Mouse (Mus musculus) right cerebral cortex, postnatal 36 days (tissue): Measurements from ENCODE around the gene Rapgef4.

Experiments used
- DNase-seq, 2 experiments: peaks; one replicate each; pipeline ENCODE4 v3.0.0; 2022; ENCODE audit warnings: low spot score in 2 of 2, mixed read lengths in 1 of 2

The Rapgef4 gene

DNA sequence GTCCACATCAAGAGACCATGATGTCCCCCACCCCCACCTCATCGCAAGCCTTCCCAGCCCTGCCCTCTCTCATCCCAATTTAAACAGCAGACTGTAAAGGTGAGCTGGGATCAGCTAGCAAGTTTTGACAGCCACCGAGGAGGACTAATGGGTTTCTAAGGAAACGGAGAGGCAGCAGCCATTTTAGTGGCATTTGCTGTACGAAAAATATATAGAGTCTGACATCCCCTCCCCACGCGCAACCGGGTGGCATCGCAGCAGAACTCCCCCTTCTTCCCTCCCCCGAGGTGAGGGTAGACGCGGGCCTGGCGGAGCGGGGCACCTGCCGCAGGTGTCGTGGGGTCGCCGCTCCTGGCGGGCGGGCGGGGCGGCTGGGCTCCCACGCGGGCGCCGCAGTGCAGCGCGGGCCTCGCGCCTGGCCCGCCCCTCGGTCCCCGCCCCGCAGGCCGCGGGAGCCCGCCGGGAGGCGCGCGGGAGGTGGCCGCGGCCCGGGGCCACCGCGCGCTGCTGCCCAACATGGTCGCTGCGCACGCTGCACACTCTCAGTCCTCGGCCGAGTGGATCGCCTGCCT lies at the start of gene Rapgef4:
Gene Rapgef4 (plus strand): TSS at position 470 of the 572 bp plus-strand sequence.
- no peak for DNase-seq

DNA sequence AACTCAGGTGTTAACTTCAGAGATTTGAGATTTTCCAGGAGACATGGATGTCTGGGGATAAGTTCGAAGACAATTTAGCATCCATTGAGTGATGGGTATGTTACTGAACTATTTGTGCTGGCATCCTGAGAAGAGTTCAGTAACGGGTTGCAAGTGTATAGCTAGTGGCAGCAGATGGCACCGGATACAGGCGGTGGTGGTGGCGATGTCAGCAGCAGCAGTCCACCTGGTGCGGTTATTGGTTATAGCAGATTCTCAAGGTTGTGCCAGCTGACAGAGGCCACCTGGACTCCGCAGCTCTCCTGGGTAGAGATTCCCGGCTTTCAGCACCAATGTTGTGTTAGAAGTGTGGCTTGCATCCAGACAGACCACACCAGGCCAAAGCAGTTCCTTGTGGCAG lies 47.0 kb upstream of the Rapgef4 start:
- DNase-seq: no peak

DNA sequence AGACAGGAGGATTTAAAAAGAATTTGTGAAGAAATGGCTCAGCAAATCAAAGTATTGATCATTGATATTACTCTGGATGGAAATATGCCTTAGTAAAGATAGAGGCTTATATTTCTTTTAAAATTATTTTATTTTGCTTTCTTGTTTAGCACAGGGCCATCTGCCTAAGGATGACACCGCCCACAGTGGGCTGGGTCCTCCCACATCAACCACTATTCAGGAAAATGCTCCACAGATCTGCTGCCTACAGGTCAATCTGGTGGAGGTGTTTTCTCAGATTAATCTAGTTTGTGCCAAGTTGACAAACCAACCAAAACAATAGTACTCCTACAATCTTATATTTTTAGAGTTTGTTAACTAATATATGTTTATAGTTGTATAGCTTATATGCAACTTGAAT lies 44.3 kb upstream of the Rapgef4 start:
- no peak for DNase-seq

DNA sequence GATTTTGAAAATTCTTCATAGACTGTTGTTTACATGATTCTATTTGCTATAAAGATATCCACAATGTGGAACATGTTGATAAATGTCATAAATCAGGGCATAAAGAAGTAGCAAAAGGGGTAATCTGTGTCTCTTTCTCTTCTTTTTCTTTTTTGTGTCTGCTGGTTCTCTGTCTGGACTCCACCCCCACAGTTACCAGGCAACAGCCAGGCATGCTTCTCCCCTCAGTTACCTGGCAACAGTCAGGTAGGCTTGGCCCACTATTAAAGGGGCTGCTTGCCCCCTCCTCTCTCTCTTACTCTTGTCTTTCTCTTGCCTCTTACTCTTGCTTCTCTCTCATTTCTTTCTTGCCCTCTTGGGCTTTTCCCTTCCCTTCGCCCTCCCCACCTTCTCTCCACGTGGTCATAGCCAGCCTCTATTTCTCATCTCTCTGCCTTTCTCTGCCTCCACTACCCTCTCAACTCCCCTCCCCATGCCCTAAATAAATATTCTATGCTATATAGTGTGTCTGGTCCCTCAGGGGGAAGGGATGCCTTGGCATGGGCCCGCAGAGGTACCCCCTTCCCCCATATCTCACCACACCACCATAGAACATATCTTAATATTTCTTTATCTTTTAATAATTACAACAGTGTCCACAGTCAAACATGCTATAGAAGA lies 43.3 kb upstream of the Rapgef4 start:
- no peak for DNase-seq

DNA sequence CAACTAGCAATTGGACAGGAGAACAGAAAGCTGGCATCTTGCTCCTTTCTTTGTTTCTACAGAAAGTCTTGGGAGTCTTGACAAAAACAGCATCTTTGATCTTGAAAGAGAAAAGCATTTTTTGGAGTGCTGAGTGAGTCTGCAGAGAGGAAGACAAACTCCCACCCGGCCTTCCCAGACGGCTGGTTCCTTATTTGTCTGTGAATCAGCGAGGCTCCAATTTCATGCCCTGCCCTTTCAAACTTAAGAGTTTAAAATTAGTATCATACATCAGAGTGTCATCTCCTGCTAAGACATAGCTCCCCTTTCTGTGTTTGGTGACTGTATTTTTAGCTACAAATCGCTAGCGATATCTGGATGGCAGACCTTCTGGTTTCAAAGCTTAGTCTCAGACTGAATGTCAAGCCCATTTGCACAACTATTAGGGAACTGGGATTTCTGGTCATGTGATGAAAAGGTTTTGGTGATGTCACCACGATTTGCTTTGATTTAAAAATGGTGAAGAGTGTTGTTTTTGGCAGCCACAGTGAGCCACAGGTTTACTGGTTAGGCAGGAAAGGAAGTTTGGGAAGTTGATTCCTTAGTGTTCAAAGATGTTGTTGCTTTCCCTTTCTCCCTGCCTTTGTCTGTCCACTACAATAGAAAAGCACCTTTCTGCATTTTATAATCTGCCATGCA lies 42.2 kb upstream of the Rapgef4 start:
- no peak for DNase-seq

DNA sequence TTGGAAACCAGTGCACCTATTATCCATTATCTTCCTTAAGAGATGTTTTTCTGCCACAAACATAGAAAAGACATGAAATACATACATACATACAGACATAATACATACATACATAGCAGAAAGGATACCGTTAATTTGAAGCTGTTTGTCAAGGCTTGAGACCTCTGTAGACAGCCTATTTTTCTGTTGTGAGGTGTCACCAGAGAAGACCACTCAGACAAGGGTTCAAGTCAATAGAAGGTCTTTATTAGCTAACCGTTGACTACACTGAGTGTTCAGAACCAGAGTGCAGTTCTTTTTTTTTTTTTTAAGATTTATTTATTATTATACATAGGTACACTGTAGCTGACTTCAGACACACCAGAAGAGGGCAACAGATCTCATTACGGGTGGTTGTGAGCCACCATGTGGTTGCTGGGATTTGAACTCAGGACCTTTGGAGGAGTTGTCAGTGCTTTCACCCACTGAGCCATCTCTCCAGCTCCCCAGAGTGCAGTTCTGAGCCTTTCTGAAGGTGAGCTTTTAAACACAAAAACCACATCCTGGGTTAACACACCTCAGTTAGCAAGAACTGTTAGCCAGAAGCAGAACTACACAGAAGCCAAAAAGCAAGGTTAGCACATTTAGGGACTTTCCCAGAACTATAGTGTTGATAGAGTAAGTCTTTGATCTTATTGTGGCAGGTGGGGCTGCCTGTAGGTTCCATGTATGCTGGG lies 39.9 kb upstream of the Rapgef4 start:
- DNase-seq: no peak

DNA sequence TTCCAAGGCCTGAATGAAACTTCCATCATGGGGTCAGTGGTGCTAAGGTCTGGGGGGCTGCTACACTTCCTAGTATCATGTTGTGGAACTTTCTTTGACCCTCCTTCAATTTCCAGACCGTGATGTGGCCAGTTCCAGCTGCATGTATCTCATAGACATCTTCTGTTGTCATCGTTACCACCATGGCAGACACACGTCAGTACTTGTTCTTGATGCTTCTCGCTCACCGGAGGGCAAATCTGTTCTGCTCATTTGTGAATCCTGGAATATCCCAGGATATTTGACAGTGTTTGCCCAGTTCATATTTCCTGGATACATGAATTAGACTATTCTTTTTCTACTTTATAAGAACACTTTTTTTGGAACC lies 39.3 kb upstream of the Rapgef4 start:
- no peak for DNase-seq

DNA sequence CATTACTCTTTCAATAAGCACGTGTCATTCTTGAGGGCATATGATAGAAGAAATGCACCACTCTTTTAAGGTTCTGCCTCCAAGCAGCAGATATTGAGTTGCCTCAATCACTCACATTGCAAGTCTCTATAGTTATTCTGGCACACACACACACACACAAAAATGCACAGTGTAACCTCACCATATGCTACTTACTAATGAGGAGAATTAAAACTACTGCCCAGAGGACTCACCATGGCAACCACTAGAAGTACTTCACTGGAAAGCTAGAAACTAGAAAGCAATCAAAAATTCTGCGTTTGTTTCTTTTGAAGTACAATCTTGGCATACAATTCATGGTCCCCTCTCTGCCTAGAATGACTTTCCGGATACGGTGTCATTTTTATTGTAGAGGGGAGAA lies 29.8 kb upstream of the Rapgef4 start:
- DNase-seq: no peak

DNA sequence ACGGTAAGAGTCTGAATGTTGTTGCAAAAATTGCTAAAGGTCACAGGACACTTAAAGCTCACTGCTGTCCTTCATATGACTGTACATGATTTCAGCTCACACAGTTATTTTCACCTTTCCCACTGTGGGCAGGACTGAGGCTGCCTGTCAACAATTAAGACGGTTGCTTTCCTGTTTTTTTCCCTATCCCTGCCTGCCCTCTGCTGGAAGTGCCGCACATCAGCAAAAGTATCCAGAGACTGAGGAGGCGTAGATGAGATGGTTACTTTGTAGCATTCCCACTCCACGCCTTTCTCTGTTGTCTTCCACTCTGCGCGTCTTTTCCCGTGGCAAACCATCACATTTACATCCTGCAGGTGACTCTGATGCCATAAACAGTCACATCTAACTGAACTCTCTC lies 25.4 kb upstream of the Rapgef4 start:
- DNase-seq: peak in 1 of 2 experiments; percentile 37

DNA sequence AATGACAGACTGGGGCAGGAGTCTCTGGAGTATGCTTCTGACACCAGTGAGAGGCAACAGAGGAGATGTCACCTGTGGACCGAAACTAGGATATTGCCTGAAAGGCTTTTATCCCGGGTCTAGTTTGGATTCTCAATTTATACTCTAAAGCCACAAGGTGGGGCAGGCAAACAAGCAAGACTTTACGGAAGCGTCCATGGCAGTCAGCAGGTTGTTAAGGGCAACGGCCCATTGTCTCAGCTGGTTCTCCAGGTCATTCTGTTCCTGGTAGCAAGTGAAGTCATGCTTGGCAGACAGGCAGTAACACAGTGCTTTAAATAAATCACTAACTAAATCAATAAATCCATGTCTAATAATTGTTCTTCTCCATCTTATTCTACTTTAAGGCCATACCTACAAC lies 24.6 kb upstream of the Rapgef4 start:
- no peak for DNase-seq

DNA sequence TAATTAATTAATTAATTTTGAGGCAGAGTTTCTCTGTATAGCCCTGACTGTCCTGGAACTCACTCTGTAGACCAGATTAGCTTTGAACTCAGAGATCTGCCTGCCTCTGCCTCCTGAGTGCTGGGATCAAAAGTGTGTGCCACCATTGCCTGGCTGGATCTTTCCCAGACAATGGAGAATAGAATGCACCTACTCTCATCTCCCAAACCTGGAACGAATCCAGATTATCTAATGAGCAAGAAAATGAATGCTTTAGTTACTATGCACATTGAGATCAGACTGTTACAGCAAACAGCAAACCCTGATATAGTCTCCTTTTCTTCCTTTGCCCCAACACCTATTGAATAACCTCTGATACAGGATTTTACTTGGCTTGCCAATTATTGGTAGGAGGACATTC lies 23.1 kb upstream of the Rapgef4 start:
- no peak for DNase-seq

DNA sequence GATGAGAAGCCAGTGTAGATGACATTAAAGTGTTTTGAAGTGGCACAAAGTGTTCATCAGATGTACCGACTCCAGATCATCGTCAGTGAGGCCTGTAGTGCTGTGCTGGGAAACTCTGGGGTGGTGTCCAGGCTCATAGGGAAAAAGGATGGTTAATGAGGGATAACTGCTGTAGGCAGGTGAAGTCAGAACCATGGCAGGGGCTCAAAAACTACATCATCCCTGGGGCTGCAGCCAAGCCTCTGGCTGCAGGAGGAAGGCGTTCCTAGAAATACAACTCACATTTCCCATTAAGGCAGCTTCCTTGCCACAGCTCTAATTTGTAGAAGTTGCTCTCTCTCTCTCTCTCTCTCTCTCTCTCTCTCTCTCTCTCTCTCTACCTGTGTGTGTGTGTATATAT lies 22.6 kb upstream of the Rapgef4 start:
- no peak for DNase-seq

DNA sequence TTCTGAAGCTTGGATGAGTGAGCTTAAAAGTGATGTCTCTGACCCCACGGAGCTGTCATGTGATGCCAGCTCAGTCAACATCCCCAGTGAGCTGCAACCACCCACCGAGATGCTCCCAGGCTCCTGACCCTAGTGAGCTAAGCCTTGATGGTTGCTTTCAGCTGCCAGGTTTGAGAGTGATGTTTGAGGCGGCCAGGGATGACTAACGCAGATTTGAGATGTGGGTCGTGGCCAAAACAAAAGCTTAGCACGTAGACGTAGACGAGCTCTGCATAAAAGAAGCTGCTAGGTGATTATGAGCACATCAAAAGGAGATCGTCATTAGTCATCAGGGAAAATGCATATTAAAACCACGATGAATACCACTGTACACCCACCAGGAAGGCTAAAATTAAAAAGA lies 16.8 kb upstream of the Rapgef4 start:
- DNase-seq: no peak

DNA sequence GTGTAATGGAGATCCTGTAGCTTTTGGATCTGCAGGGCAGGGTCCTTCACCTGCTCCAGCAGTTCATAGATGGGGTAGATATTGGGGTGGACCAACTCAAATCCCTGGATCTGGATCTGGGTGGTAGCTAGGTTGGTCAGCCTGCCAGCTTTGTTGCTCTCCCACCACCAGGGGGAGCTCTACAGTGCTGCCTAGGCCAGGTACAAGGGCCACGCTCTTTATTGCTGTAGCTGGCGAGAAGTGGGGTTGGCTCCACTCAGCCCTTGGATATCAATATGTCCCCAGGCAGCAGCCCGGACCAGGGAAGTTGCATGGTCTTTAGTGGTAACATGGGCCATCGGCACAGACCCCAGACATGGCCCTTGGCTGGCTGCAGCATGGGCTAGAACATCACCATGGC lies 15.6 kb upstream of the Rapgef4 start:
- DNase-seq: no peak

DNA sequence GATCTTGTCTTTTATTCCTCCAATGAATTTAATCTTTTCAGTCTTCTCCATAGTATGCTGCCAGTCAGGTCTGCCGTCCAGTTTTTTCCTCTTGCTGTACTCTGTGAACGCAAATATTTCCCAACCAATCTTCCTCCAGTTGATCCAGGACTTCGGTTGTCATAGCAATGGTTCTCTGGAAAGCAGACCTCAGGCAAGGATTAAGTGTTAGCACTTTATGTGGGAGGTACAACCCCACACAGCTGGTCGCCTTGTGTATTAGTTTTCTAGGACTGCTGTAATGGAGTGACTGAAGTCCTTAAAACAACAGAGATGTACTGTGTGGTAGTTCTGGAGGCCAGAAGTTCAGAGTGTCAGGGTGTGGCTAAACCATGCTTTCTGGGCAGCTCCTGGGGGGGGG lies 14.3 kb upstream of the Rapgef4 start:
- DNase-seq: no peak

DNA sequence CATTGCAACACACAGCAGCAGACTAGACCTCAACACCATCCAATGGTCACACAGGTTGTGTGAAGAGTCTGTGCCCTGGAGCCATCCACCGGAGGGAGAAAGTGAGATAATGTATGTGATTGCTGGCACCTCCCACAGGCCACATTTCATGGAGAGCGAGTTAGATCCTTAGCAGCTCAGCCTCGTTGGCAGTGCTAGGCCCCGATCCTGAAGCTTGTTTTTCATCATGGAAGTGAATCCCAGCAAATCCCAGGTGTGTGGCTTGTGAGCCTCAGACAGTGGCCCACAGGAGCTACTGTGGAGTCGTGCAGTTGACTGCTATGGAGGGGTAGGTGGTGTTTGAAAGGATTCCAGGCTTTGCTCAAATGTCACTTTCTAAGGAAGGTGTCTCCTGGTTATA lies 13.2 kb upstream of the Rapgef4 start:
- DNase-seq: no peak

DNA sequence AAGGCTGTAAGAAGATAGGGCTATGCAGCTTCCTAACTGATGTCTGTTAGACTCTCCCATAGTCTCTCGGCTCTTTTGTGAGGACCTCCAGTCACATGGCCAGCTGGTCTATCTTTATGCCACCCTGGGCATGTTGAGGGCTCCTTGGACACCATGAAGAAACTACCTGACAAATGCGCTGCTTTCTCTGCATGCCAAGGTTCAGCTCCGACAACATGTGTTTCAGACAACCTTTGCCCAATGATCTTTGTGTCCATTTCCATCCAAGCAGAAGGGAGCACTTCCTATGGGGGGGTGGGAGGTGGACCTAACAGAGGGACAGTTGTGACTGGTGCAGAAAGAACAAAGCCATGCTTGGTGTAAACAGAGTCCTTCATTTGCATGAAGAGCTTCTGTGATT lies 7.4 kb upstream of the Rapgef4 start:
- no peak for DNase-seq

DNA sequence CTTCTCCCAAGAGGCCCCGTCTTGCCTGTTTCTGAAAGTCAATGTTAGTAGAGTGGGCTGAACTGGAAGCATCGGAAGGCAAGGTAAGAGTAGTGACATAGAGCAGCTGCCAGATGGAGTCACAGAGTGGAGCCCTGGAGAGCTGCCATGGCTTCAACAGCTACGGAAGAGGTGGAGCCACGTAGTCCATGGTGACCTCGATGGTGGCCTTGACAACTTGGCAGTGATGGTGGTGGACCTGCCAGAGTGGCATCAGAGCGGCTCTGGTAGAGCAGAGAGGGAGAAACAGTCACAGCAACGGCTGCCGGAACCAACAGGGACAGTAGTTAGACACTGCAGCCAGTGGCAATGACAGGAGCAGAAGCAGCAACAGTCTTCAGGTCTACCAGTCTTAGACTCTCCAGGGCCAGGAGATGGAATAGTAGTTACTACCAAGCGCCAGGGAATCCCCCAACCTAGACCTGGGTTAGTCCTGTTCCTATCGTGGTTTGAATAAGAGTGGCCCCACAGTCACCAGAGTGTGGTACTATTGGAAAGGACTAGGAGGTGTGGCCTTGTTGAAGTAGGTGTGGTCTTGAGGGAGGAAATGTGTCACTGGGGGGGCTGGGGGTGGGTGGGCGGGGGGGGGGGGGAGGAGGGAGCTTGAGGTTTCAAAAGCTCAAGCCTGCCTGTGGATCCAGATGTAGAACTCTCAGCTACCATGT lies 6.7 kb upstream of the Rapgef4 start:
- no peak for DNase-seq

DNA sequence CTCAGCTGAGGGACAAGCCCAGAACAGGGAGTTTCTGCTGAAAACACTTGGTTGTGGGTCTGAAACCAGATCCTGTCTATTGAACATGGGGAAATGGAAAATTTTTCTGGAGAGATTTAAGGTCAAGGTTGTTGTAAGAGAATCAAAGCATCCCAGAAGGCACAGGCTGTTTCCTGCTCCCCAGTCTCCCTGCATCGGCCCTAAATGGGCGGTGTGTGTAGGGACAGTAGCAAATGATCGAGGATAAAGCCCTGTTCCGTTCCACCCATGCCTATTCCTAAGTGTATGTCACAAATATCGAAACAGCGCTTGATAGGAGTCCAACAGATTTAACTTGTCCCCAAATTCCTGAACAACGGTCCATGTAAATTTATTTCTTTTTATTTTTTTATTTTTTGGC lies 1.1 kb upstream of the Rapgef4 start:
- no peak for DNase-seq

DNA sequence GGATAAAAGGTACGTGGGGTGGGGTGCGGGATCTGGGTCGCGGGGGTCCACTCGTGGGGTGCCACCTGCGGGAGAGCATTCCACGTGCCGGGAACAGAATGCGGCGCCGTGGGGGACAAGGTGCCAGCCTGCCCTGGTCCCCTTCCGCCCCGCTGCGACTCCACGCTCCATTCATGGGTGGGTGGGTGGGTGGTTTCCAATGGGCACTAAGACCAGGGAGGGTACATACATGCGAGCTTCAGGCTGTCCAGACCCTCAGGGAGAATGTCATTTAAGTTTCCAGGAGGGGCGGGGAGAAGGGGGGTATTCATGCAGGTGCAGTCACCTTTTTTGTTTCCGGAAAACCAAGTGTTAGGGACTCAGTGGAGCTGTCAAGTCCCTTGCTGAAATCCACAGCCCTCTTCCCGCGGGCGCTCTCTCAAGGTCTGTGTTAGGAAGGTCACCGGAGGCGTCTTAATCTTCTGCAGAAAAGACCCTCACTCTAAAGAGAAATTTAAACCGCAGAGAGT lies 357 bp downstream of the Rapgef4 start:
- no peak for DNase-seq

DNA sequence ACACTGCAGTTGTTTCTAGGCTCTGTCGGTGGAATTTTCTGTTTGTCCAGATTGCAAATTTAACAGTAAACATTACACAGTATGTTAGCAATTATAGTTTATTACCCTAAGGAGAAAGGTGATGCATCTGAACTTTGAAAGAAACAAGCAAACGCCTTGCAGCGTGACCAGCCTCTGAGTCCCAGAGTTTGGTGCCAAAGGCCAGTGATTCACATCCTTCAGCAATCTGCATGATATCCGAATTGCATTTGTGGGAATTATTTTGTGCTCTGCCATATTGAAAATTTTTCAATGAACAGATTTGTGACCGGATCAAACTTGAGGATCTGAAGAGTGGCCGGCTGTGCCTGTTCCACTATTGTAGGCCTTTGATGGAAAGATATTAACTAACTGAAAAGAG lies 856 bp downstream of the Rapgef4 start:
- no peak for DNase-seq
